Mouse (Mus musculus): ENCODE measurements at regions not wholly inside any gene's neighbourhood (a gene's known extent, or its start where the extent isn't known, plus 50 kb on each side); places are given as distances from the start of the nearest gene placed in this dataset.

DNA sequence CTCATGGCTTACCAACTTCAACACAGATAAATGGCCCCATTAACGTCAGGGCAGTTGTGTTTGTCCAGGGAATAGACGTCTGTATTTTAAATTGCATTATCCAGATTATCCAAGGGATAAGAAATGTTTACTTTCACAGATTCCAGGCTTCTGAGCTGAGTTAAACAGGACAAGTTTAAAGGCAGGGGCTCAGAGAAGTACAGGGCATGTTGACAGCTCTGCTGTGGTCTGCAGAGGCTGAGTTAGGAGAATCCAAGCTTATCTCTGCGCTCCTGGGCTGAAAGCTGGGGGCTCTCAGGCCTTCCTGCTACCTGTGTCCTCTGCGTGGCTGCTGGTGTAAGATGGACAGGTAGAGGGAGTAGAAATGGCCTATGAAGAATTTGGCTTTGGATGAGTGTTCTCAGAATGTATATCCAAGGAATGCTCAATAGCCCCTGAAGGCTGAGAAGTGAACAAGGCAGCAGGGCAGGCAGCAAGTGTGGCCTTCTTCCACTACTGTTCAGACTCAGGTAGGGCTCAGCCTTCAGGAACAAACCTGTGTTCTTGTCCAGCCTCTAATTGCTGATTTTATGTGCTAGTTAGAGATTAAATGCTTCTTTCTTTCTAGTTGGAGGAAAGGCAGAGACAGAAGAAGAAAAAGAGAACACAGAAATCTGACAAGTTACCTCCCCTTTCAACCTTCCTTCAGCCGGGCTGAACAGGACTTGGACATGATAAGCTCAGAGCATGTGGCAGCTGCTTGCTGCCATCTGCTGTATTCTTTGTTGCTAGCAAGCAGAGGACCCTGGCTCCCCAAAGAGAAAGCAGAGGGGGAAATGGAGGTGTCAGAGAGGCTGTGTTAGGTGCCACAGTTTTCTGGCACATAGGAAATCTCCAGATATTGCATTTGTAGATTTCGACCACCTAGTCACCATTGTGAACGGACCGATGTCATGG lies 77.9 kb upstream of the Grem2 start:
- WGBS = 67% methylated on average over 8 of the region's 8 CpGs
- Histone ChIP-seq H3K27me3 (ENCODE audit: control insufficient read depth, insufficient read depth, low read depth, low read length) (no peaks in the 10 kb centered on the region), H3K9me3 (replicated peaks; ENCODE audit: control insufficient read depth, low read length, poor library complexity, severe bottlenecking) (no peaks in the 10 kb centered on the region), H3K9ac (ENCODE audit: low read depth, low read length) (no peak overlapping the region), H3K27ac (ENCODE audit: low read length) (no peak overlapping the region), H3K4me3 (ENCODE audit: low read depth, low read length) (no peak overlapping the region), H3K36me3 (ENCODE audit: control insufficient read depth, insufficient read depth, low read length) (no peaks in the 10 kb centered on the region), H3K4me1 (ENCODE audit: control insufficient read depth, insufficient read depth, low read length) (no peaks in the 10 kb centered on the region), H3K4me2 (ENCODE audit: low read length) (no peak overlapping the region)
- ATAC-seq = peak; percentile 89

DNA sequence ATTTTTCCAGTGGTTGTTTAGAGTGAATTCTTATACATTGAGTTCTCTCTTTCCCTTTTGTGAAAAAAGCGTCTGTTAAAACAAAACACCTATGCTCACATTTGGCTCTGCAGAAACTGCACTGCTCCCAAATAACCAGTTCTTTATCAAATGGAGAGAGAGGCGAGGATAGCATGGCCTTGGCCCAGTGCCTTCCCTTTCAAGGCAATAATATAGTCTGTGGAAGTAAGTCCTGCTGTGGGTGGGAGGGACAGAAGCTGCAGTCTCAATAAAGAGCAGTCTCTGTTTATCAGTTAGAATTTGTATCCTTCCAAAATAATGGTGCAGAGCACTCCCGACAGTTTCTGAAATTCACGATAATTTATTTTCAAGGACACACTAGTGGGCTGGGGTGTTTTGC lies 70.9 kb upstream of the Grem2 start:
- no peaks in the 10 kb centered on the region for H3K9me3 ChIP-seq (replicated peaks; ENCODE audit: control insufficient read depth, low read length, poor library complexity, severe bottlenecking)
- no peak for ATAC-seq
- no peak overlapping the region for H3K9ac ChIP-seq (ENCODE audit: low read depth, low read length)
- H3K27me3 ChIP-seq (ENCODE audit: control insufficient read depth, insufficient read depth, low read depth, low read length) = no peaks in the 10 kb centered on the region
- WGBS = 79% methylated on average over 4 of the region's 4 CpGs
- H3K4me2 ChIP-seq (ENCODE audit: low read length) = no peak overlapping the region
- no peak overlapping the region for H3K27ac ChIP-seq (ENCODE audit: low read length)
- H3K4me3 ChIP-seq (ENCODE audit: low read depth, low read length) = no peak overlapping the region
- H3K36me3 ChIP-seq (ENCODE audit: control insufficient read depth, insufficient read depth, low read length) = no peaks in the 10 kb centered on the region
- H3K4me1 ChIP-seq (ENCODE audit: control insufficient read depth, insufficient read depth, low read length) = no peaks in the 10 kb centered on the region

DNA sequence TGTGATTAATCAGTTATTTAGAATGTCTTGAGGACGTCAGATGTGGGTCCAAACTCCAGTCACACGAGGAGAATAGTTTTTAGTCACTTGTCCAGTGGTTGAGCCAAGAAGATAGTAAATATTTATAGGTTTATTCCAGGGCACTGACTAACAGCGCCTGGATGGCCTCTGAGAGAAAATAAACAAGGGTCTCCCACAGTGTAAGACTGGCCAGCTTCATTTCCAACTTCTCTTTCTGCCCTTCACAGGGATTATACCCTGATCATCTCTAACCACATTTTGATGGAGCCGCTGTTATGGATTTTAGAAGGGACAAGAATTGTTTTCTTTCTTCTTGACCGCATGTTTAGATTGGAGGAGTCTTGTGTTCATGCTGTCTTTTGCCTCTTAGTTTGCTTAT lies 67.0 kb upstream of the Grem2 start:
- 79% methylated on average over 5 of the region's 5 CpGs for WGBS
- no peak for ATAC-seq
- Histone ChIP-seq H3K9ac (ENCODE audit: low read depth, low read length) (no peak overlapping the region), H3K4me3 (ENCODE audit: low read depth, low read length) (no peak overlapping the region), H3K9me3 (replicated peaks; ENCODE audit: control insufficient read depth, low read length, poor library complexity, severe bottlenecking) (no peaks in the 10 kb centered on the region), H3K4me2 (ENCODE audit: low read length) (no peak overlapping the region), H3K4me1 (ENCODE audit: control insufficient read depth, insufficient read depth, low read length) (no peaks in the 10 kb centered on the region), H3K36me3 (ENCODE audit: control insufficient read depth, insufficient read depth, low read length) (no peaks in the 10 kb centered on the region), H3K27ac (ENCODE audit: low read length) (no peak overlapping the region), H3K27me3 (ENCODE audit: control insufficient read depth, insufficient read depth, low read depth, low read length) (no peaks in the 10 kb centered on the region)

DNA sequence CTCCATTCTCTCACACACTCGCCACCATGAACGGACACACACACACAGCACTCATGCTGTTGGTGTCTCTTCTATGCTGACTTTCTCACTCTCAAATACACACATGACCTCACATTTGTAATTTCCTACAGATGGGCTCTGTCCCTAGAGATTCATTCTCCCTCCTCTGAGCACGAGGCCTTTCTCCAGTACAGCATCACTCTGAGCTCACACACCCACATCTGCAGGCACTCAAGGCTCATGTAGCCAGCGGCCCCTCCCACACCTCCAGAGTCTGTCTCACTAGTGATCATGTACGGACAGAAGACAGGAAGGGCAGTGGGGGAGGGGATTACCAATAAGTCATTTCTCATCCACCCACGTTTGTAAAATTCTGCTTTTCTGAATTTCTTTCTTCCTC lies 50.3 kb upstream of the Grem2 start:
- Histone ChIP-seq H3K36me3 (ENCODE audit: control insufficient read depth, insufficient read depth, low read length) (no peaks in the 10 kb centered on the region), H3K27me3 (ENCODE audit: control insufficient read depth, insufficient read depth, low read depth, low read length) (no peaks in the 10 kb centered on the region), H3K4me1 (ENCODE audit: control insufficient read depth, insufficient read depth, low read length) (no peaks in the 10 kb centered on the region), H3K9me3 (replicated peaks; ENCODE audit: control insufficient read depth, low read length, poor library complexity, severe bottlenecking) (no peaks in the 10 kb centered on the region), H3K27ac (ENCODE audit: low read length) (no peak overlapping the region), H3K4me3 (ENCODE audit: low read depth, low read length) (no peak overlapping the region), H3K4me2 (ENCODE audit: low read length) (no peak overlapping the region), H3K9ac (ENCODE audit: low read depth, low read length) (no peak overlapping the region)
- ATAC-seq = no peak
- WGBS = 75% methylated on average over 6 of the region's 6 CpGs

All from midbrain, embryonic 16.5 days (tissue).